Mouse (Mus musculus): ENCODE measurements at regions not wholly inside any gene's neighbourhood (a gene's known extent, or its start where the extent isn't known, plus 50 kb on each side); places are given as distances from the start of the nearest gene placed in this dataset.

GRCm38 (mm10) chr14:111074517-111074916 lies 319.6 kb upstream of the Slitrk6 start:
- TF ChIP-seq EP300 (IDR thresholded peaks at IDR 0.05) (no peak), CTCF (IDR thresholded peaks at IDR 0.05) (no peak)

Measured in lung, postnatal 0 days (tissue).